Mouse (Mus musculus) neural tube, embryonic 14.5 days (tissue): ENCODE data around the gene Lyg1. TPM values are rescaled to one million over a fixed set of nuclear protein-coding genes. Genes with fewer than 3 reads are reported as not detected.

Source experiments
- ATAC-seq: fragments of 200-750 bp; cut with Nextera tagmentation; 2 replicates; pipeline ENCODE4 v1.8.0; 2017; ENCODE audit warnings: low read depth, mild to moderate bottlenecking, moderate TSS enrichment, moderate library complexity
- H3K27ac ChIP-seq: fragments of 300-500 bp; sonication (generic); 2 replicates; pipeline ENCODE4 v1.5.1; 2014; ENCODE audit warnings: low read depth, mild to moderate bottlenecking, control low read depth, low read length, moderate library complexity, mixed read lengths
- H3K27me3 ChIP-seq: fragments of 300-500 bp; sonication (generic); 2 replicates; pipeline ENCODE4 v1.6.1; 2014; ENCODE audit warnings: low read length; ENCODE audit not compliant: control insufficient read depth, insufficient read depth
- H3K36me3 ChIP-seq: fragments of 300-500 bp; sonication (generic); 2 replicates; pipeline ENCODE4 v1.6.1; 2014; ENCODE audit warnings: low read length, mixed read lengths; ENCODE audit not compliant: control insufficient read depth, insufficient read depth
- H3K4me1 ChIP-seq: fragments of 300-500 bp; sonication (generic); 2 replicates; pipeline ENCODE4 v1.6.1; 2014; ENCODE audit warnings: low read length; ENCODE audit not compliant: control insufficient read depth, insufficient read depth
- H3K4me2 ChIP-seq: fragments of 300-500 bp; sonication (generic); 2 replicates; pipeline ENCODE4 v1.6.1; 2014; ENCODE audit warnings: mild to moderate bottlenecking, low read depth, low read length, control low read depth
- H3K4me3 ChIP-seq: fragments of 300-500 bp; sonication (generic); 2 replicates; pipeline ENCODE4 v1.5.1; 2014; ENCODE audit warnings: low read depth, low read length, control low read depth, mixed read lengths
- H3K9ac ChIP-seq: fragments of 300-500 bp; sonication (generic); replicated peaks from 2 replicates; pipeline ENCODE4 v1.6.1; 2014; ENCODE audit warnings: low read depth, mild to moderate bottlenecking, control low read depth, low read length, mixed read lengths
- H3K9me3 ChIP-seq: fragments of 300-500 bp; sonication (generic); 2 replicates; pipeline ENCODE4 v1.6.1; 2016; ENCODE audit warnings: low read length; ENCODE audit not compliant: control insufficient read depth
- WGBS: fragments of 180-500 bp; shearing (Covaris S2); extraction: QIAGEN DNeasy Blood & Tissue Kit; methylation state at CpG from one replicate; pipeline ENCODE4 v1.1.7; 2014; 5-methylcytosine and 5-hydroxymethylcytosine counted together
- polyA plus RNA-seq: library from polyadenylated mRNA; unstranded; fragments of >200 nt; fragmentation: Nextera tagmentation; extraction: Ambion mirVana; gene quantifications from 2 replicates; pipeline ENCODE4 v1.2.1, GENCODE M21; 2014

Gene Lyg1
- polyA plus RNA-seq, 1 experiment from 2014 or later = not detected

DNA sequence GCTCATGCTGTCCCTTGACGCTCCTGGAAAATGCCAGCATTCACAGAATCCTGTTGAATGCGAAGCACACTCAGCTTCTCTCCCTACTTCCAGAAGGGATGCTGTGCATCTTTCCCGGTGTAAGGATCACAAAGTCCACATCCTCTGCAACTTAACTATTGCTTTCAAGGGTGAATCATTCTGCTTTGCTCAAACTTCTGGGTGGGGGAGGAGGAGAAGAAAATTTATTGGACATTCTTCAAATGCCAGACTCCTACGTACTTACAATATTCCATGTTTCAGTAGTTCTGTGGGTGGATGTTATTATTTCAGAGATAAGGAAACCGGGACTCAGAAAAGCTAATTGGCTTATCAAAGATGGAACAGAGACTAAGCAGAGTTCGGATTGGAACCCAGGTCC is 39.5 kb downstream of the Lyg1 start:
- Histone ChIP-seq H3K9me3 (no peaks in the 10 kb centered on the region), H3K36me3 (no peaks in the 10 kb centered on the region), H3K27ac (no peak overlapping the region), H3K9ac (no peak overlapping the region), H3K27me3 (no peaks in the 10 kb centered on the region), H3K4me3 (no peak overlapping the region), H3K4me1 (no peaks in the 10 kb centered on the region), H3K4me2 (no peak overlapping the region)
- ATAC-seq = no peak
- 84% methylated on average over 6 of the region's 6 CpGs for WGBS

DNA sequence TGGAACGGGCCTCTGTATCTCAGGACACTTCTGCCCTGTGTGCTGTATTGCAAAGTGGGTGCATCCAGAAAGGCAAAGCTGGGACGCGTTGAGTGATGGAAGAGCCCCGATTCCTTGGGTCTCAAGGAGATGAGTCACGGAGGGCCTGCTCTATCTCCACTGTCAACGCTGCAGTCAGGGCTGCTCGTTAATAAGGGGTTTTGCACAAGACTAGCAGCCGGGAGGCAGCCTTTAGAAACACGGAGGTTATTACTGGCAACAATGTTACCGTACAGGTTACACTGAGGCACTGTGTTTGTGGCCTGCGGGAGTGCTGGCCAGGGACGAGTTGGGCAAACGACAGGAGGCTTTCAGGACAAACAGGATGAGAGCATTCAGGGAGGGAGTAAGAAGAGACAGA is 39.9 kb downstream of the Lyg1 start:
- Histone ChIP-seq H3K4me3 (no peak overlapping the region), H3K4me2 (no peak overlapping the region), H3K9ac (no peak overlapping the region), H3K36me3 (no peaks in the 10 kb centered on the region), H3K27ac (no peak overlapping the region), H3K27me3 (no peaks in the 10 kb centered on the region), H3K9me3 (no peaks in the 10 kb centered on the region), H3K4me1 (no peaks in the 10 kb centered on the region)
- no peak for ATAC-seq
- 81% methylated on average over 13 of the region's 13 CpGs for WGBS

- no peak within 1 kb of the TSS for H3K4me2 ChIP-seq
- no peak for ATAC-seq
- H3K36me3 ChIP-seq = no peaks in the 10 kb centered on the region
- no peak within 1 kb of the TSS for H3K4me3 ChIP-seq
- WGBS = 80% methylated on average over 5 of the region's 5 CpGs
- H3K27ac ChIP-seq = no peak within 1 kb of the TSS
- H3K9ac ChIP-seq = no peak within 1 kb of the TSS
- H3K4me1 ChIP-seq = no peaks in the 10 kb centered on the region
- no peaks in the 10 kb centered on the region for H3K9me3 ChIP-seq
- no peaks in the 10 kb centered on the region for H3K27me3 ChIP-seq
Observed at GRCm38 (mm10) chr1:37916393-37916792, 41.2 kb downstream of the Lyg1 start, which contains the start of gene Lyg2. TSS of gene Lyg2 (minus strand) at chr1:37916493.

DNA sequence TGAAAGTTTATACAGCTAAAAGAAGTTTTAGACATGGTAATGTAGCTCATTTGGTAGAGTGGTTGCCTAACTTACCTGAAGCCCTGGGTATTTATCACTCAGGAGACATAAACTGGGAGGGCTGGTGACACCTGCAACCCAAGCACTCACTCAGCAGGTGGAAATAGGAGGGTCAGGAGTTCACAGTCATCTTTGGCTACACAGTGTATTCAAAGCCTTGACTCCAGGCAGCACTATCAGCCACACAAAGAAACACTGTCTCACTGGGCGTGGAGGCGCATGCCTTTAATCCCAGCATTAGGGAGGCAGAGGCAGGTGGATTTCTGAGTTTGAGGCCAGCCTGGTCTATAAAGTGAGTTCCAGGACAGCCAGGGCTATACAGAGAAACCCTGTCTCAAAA is 44.8 kb downstream of the Lyg1 start:
- Histone ChIP-seq H3K27ac (no peak overlapping the region), H3K36me3 (no peaks in the 10 kb centered on the region), H3K9ac (no peak overlapping the region), H3K4me1 (no peaks in the 10 kb centered on the region), H3K27me3 (no peaks in the 10 kb centered on the region), H3K4me3 (no peak overlapping the region), H3K4me2 (no peak overlapping the region), H3K9me3 (no peaks in the 10 kb centered on the region)
- 81% methylated on average over 2 of the region's 2 CpGs for WGBS
- no peak for ATAC-seq

DNA sequence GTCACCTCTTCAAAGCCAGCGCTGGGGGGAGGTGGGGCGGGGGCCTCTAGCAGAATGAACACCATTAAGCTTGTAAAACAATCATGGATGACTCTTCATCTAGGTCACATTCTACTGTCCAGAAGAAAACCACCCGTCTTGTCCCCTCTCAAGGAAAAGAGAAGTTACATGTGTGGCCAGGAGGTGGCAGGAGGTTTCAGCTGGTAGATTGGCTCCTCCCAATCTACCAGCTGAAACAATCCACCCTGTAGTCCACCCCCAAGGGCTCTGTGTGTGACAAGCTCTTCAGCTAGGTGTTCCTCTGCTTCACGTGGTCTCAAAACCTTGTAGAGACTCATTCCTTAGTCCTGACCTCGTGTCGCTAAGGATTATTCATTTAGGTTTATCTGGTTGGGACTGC is 54.4 kb downstream of the Lyg1 start:
- H3K4me2 ChIP-seq = no peak overlapping the region
- H3K36me3 ChIP-seq = peaks cover 10% of the 10 kb centered on the region
- H3K9me3 ChIP-seq = no peaks in the 10 kb centered on the region
- H3K4me1 ChIP-seq = no peaks in the 10 kb centered on the region
- H3K4me3 ChIP-seq = no peak overlapping the region
- H3K27me3 ChIP-seq = no peaks in the 10 kb centered on the region
- 39% methylated on average over 6 of the region's 6 CpGs for WGBS
- ATAC-seq = no peak
- H3K27ac ChIP-seq = no peak overlapping the region
- H3K9ac ChIP-seq = no peak overlapping the region

DNA sequence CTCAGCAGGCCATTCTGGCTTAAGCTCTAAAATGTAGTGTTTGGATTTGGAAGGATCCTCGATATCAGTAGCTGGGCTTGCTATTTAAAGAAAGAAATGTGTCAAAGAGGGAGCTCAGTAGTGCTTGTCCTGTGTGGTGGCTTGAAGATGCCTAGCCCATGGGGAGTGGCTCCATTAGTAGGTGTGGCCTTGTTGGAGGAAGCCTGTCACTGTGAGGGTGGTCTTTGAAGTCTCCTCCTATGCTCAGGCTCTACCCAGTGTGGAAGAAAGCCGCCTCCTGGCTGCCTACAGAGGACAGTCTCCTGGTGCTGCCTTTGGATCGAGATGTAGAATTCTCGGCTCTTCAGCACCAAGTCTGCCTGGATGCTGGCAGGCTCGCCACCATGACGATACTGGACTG is 57.3 kb downstream of the Lyg1 start:
- Histone ChIP-seq H3K9ac (no peak overlapping the region), H3K36me3 (peaks cover 22% of the 10 kb centered on the region), H3K4me3 (no peak overlapping the region), H3K4me2 (no peak overlapping the region), H3K9me3 (no peaks in the 10 kb centered on the region), H3K4me1 (no peaks in the 10 kb centered on the region), H3K27ac (no peak overlapping the region), H3K27me3 (no peaks in the 10 kb centered on the region)
- ATAC-seq = no peak
- 45% methylated on average over 6 of the region's 6 CpGs for WGBS

- Histone ChIP-seq H3K9me3 (no peaks in the 10 kb centered on the region), H3K27me3 (no peaks in the 10 kb centered on the region), H3K9ac (no peak overlapping the region), H3K4me3 (no peak overlapping the region), H3K4me2 (no peak overlapping the region), H3K4me1 (no peaks in the 10 kb centered on the region), H3K27ac (no peak overlapping the region), H3K36me3 (peaks cover 22% of the 10 kb centered on the region)
- no peak for ATAC-seq
- 93% methylated on average over 4 of the region's 4 CpGs for WGBS
Observed at GRCm38 (mm10) chr1:37899816-37900215, 57.7 kb downstream of the Lyg1 start.

Other genes starting within 250 kb of the Lyg1 start
- gene 2010300C02Rik, start 237.7 kb downstream of the Lyg1 start, polyA plus RNA-seq = 2.6 and 3.5 TPM in 2 replicates
- 16.7 and 19.4 TPM in 2 replicates for gene Tsga10, start 91.3 kb downstream of the Lyg1 start, polyA plus RNA-seq
- 8.4 and 8.9 TPM in 2 replicates for gene Lipt1, start 86.0 kb downstream of the Lyg1 start, polyA plus RNA-seq
- 12.3 and 17.3 TPM in 2 replicates for gene Mitd1, start 67.3 kb downstream of the Lyg1 start, polyA plus RNA-seq
- 286 and 291 TPM in 2 replicates for gene Mrpl30, start 67.3 kb downstream of the Lyg1 start, polyA plus RNA-seq
- gene Lyg2, start 41.3 kb downstream of the Lyg1 start, polyA plus RNA-seq = not detected in 2 replicates
- gene Txndc9, start 40.1 kb upstream of the Lyg1 start, polyA plus RNA-seq = 147 and 162 TPM in 2 replicates
- gene Eif5b, start 40.3 kb upstream of the Lyg1 start, polyA plus RNA-seq = 22.8 and 22.9 TPM in 2 replicates
- gene Rev1, start 172.0 kb upstream of the Lyg1 start, polyA plus RNA-seq = 35.4 and 42.9 TPM in 2 replicates